Mouse (Mus musculus) kidney, postnatal 10 days (tissue): ENCODE measurements at regions not wholly inside any gene's neighbourhood (a gene's known extent, or its start where the extent isn't known, plus 50 kb on each side); places are given as distances from the start of the nearest gene placed in this dataset.

Experiments
- DNase-seq: peaks from one replicate; pipeline ENCODE4 v3.0.0; 2021; ENCODE audit warnings: mixed read lengths

DNA sequence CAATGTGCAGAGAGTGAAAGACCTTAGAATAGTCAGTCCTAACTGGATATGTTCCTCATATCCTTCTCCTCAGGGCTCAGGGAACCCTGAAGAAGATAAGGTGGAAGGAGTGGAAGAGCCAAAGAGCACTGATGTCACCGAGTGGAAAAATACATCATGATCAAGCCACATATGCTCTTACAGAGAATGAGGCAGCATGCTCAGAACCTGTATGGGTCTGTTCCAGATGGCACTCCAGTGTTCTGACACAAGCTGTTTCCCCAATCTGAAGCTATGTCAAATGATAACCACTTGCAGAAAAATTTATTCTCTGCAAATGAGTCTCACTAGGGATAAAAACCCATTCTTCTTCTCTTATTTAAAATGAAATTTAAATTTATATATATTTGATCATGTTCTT is 572.6 kb upstream of the Robo2 start:
- DNase-seq = no peak

DNA sequence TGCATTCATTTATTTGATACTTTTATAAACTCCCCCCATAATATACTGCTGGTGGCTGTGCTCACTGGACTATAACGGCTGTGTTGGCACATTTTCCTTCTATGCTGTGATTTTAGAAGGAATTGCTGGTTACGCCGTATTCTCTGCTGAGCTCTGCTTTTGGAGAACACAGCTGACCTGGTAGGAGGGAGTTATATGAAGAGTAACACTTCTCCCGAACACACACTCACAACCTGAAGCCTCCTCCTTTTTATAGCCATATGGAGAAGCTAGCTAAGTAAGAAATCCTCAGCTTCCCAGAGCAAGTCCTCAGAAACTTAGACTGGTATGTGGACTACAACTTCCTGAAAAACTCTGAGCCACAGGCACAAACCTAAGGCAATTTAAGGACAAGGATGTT is 554.5 kb upstream of the Robo2 start:
- no peak for DNase-seq

DNA sequence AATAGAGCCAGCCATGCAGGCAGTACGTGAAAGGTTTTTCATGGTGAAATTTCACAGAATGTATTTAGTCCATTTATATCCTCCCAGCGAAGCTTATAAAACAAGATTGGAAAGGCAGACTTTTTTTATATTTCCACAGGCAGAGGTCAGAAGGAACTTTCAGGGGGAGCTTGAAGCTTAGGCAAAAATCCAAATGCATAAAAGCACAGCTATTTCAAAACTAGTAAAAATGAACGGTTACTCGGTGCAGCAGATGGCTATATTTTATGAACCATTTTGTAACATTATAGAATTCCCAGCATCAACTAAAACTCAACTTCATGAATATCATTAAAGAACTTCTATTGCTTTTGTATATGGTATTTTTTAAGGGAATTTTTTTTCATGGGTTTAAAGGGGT is 518.1 kb upstream of the Robo2 start:
- DNase-seq = no peak

DNA sequence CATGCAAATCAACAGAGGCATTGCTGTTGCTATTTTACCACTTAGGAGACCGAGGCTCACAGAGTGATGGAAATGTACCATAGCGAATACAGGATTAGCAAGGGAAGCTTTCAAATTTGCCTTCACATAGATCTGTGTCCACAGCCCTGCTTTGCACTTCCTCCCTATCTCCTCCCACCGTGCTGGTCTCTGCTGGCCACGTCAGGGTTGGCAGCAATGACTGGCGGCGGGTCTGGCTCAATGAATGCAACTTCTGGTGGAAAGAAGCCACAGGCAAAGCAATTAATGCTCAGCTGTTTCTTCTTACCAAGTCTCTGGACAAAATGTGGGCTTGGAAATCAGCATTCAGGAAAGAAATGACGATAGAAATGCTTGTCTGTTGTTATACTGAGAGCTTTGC is 489.2 kb upstream of the Robo2 start:
- DNase-seq = peak; percentile 14

DNA sequence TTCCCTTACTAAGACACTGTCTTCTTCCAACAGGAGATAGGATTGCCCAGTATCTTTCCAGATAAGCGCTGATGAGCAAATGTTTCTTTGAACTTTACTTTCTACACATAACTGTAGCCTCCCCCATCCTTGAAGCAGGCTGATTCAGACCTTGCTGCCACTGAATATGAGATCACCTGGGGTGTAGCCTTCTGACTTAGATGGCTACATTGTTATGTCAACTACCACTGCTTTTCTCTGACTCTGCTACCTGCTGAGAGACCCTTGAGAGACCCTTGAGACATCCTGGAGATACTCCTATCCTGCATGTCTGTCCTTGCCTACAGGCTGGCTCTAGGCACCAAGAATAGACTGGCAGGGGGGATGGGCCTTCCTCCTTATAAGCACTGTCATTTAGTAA is 476.1 kb upstream of the Robo2 start:
- no peak for DNase-seq

DNA sequence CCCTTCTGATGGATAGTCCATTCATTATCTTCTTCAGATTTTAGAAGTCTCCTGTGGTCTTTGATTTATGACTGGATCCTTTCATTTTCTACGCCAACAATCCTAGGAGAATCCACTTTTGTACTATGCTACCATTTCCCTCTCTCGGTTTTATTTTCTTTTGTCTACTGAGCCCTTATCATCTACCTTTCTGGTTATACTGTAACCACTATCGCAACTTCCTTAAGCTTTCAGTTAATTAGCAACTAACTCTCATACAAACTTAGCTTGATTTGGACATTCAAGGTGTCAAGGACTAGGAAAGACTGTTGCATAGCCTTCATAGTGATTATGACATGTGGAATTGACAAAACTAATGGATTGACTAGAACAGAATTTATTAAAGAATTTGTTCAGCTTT is 467.0 kb upstream of the Robo2 start:
- no peak for DNase-seq

DNA sequence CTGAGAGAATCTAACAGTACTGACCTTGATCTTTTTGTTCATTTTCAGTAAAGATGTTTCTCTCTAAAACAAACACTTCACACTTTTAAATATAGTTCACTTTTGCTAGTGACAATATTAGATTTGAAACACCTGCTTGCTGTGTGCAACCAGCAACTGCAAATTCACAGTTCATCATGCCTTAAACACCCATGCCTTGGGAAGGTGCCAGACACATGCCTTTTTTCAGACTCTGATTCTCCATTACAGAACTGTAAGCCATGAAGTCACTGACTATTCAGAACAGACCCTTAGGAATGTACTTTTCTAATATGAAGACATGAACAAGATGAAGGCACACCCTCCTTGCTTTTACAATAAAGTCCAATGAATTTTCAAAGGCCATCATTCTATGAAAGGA is 462.1 kb upstream of the Robo2 start:
- no peak for DNase-seq

DNA sequence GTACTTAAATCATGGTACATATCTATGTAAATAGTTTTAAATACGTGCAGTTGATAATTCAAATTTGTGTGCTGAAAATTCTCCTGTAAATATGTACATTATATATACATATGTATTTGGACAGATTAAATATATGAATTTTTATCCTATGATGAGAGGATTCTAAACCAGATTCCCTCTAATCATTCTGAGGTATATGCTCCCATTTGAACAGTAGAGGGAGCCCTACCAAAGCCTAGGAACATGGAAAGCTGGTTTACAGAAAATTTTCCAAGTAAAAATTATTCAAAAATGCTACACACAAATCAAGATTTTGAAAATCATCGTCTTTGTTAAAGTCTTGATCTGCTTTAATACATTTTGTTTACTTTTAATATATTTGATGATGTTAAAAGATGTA is 446.1 kb upstream of the Robo2 start:
- no peak for DNase-seq

DNA sequence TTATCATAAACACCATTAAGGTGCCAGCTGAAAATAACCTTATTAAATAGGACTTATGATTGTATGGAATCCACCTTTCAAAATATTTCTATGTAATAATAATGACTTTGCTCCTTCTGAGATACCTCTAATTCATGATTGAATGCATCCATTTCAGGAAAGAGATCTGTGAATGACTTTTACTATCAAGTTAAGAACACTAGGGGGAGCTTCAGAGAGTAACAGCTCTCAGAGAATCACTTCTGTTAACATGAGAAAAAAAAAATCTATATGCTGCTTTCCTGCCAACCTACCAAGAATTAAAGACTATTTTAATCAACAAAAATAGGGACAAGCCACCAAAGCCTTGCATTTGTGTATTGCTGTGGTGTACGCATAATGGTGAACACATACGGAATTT is 428.4 kb upstream of the Robo2 start:
- DNase-seq = no peak

DNA sequence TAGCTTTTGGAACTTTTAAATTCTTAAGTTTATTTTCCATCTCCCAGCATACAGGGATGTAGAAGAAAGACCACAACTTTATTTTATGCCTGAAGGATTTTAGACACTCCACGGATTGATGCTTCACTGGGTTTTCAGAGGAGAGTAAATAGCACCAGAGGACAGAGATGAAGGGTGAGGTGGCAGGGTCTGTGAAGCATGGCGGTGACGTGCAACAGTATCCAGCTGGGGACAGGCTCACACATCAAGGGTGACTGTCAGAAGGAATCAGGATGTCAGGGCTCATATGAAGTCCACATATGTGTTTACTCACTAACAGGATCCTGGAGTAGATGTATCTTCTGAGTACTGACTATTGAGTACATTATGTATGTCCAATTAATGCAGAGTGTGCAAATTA is 402.8 kb upstream of the Robo2 start:
- no peak for DNase-seq

DNA sequence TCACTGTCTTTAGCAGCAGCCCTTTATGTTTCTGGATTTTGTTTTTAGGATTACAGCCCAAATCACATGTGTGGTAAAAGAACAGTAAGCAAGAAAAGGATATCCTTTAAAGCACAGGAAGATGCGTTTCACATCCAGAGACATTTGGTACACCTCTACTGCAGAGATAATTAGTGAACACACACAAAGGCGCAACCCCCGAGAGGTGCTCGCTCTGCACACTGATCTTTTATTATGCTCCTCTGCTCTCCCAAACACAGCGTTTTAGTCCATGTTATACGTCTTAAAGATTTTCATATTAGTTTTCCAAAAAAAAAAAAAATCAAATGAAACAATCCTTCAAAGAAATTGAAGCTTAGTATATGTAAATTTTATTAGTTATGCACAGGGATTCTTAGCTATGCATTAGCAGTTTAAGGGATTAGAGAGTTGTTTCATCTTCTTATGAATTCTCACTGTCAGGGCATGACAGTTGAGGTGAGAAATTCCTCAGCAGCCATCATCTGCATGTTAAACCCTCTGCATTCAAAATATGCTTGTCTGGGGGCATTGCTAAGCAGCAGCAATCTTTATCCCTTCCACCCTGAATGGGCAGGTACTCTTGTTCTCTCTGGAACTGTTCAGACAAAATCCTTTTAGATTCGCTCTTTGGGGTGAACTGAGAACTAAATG is 397.7 kb upstream of the Robo2 start:
- DNase-seq = no peak

DNA sequence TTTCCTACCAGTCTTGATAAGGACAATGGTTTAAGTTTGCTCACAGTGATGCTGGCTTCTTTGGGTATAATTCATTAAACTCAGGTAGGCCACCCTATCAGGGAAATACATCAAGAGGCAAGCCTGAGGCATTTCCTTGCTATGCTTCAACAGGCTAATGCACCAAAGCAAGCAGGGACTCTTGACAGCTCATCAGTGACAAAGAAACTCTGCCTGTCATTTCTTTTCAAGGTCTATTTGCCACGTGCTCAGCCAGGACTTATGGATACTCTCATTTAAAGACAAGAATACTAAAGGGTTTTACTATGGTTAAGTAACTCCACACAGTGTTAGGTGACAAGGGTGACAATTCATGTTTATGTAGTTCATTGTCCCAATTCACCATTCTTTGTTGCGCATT is 395.1 kb upstream of the Robo2 start:
- no peak for DNase-seq

DNA sequence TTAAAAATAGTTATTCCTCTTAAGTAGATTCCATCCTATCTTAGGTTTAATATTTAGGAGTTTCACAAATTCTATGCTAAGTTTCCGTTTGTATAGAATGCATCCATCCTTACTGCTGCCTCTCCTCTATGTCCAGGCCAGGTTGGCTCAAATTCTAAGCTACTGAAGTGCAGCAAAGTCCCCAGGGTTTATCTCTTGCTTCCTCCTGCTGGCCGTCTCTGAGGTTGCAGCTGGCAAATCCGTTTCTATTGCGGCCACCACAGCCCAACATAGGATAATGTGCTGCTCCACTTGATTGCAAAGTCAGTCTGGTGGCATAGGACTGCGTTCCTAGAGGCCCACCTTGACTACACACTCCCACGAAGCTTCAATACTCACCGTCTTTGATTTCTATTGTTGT is 389.7 kb upstream of the Robo2 start:
- peak; percentile 77 for DNase-seq

DNA sequence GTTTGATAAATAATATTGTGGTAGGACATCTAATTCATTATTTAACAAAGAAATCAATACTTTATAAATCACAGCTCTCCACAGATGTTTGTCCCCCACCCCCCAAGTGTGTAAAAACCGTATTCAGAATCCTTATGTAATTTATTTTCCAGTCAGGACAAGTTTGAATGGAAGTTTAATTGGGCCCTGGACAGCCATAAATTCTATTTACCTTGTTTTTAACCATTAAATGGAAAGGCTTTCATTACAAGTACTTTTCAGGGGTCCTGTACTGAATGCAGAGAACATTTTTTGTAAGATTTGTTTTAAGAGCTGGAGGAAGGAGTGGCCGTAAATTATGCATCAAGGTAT is 384.7 kb upstream of the Robo2 start:
- no peak for DNase-seq

DNA sequence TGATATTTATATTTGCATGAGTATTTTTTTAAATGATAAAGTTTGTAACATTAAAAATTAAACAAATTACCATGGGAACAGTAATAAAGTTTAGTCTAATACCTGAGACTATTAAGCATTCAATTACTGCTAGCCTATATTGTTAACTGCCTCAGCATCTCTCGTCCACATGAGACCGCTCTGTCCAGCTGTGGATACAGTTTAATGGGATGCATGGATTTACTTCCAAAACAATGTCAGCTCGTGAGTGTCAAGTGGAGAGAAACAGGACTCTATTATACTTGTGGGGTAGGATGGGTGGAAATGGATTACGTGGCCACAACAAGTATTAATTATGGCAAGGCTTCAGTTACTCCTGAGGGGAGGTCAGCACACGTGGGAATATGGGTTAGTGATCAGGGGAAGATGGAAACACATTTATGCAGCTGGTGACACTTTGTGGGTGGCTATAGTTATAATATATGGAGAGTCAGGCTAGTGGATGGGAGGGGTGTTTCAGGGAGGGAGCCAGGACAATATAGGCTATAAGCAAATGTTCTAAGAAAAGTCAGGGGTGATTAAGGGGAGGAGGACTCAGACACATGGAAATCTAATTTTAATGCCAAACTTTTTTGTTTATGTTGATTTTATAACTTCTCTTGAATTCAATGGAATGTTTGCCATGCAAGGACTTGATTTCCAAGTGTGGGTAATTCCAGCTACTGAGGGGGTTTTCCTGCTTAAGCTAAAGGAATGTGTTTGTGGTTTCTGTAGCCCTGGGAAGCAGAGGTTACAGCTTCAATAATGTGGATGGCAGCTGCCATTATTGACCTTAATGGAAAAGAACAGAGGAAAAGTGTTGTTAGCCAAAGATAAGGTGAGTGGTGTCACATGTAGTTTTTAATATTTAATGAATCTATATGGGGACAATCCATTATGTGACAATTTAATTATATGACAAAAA is 384.0 kb upstream of the Robo2 start:
- DNase-seq = no peak

DNA sequence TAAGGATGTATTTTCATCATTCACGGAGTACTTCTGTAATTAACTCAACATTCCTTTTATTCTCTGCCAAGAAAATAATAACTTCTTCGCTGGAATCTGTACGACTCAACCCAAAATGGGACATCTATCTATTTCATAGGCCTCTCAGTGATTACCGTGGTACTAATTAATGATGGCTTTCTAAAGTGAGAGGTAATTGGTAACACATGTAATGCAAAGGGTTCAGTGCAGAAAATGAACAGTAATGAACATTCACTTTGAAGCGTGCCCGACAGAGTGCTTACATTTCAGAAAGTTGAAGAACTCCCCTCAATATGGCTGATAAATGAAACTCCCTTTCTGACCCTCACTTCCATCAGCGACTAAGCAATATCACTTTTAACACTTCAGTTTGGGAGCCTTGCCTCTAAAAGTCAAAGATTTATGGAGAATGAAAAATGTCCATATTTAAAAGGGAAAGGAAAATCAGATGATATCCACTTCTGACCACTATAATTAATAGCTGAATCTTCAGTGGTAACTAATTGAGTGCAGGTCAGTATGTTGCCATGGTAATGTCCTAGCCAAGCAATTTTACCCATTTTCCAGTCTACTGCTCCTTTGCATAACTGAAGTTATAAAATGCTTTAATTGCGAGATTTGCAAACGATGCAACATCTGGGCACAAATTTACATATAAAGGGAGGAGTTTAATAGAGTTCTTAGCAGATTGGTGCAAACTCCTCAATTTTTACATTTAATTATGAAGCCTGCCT is 373.9 kb upstream of the Robo2 start:
- no peak for DNase-seq

DNA sequence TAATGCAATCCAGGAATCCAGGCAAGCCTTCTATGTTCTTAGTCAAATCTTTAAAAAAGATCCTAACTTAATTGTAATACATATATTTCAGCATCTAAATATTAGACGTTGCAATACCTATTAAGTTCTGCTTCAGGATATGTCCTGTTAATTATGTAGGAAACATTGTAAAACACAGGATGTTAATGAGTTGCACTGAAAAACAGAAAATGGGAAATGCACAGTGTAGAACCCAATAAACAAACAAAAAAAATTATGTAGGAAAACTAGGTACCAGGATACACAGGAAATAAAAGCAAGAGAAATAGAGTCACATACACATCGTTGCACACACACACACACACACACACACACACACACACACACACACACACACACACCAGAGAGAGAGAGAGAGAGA is 368.8 kb upstream of the Robo2 start:
- DNase-seq = no peak

DNA sequence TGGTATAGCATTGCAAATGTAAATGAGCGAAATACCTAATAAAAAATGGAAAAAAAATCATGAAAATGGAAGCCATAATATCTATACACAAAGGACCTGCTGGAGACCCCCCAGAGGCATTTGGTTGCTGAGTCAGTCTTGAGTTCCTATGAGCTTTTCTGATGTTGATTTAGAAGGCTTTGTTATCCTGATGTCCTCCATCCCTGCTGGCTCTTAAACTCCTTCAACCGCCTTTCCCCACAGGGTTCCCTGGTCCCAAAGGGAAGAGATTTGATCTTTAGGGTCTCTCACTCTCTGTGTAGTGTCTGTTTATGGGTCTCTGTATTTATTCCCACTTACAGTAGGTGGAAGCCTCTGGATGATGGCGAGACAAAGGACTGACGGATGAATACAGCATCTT is 356.6 kb upstream of the Robo2 start:
- no peak for DNase-seq

DNA sequence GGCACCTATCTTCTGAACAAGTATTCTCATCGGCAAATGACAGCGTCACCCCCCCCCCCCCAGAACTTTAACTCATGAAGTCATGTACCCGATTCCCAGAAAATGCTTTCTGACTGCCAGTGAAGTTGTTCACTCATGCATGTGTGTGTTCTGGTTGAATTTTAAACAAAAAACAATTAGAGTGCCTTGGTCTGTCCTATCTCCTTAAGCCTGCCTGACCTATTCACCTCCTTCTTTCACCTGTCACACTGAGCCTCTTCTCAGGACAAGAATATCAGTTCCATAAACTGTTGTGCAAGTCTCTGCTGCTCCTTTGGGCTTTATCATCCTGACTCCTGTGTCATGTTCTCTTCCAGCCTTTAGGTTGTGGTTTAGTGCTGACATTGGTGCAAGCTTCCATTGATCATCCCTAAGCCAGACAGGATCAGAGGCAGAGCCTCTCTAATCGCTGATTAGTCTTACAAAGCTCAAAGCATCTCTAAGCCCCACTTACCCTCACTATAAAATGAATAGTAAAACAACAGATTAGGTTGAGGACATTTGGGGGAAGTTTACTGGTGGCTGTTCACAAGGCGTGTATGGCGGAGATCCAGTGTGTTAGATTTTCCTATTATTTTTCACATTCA is 345.2 kb upstream of the Robo2 start:
- no peak for DNase-seq

DNA sequence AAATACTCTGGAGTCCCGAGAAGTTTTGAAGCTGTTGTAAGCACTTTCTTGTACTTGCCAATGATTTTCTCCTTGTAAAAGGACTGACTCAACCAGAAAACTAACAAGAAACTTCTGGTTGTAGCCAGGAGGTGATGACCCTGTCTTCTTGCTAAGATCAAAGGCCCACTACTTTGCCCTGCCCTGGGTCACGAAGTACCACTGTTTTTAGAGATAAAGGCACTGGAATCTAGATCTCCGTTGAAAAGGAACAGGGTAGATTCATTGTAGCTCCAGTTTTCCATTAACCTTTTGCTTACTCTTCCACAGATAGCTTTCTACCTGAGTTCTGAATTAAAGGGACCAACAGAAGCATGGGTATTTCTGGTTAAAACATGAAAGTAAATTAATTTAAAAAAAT is 339.3 kb upstream of the Robo2 start:
- DNase-seq = no peak

DNA sequence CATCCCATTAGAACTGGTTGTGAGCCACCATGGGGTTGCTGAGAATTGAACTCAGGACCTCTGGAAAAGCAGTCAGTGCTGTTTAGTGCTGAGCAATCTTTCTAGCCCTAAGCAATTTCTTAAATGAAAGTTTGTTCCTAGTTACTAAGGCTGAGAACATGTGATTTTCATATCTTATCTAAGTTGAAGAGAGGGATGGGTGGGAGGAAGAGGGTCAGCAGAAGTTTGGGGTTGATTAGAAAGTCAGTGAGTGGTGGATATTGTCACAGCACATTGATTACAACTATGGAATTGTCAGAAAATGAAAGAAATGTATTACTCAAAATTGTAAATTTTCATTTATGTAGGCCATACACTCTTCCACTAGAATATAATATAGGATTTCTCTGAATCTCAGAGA is 337.4 kb upstream of the Robo2 start:
- no peak for DNase-seq

DNA sequence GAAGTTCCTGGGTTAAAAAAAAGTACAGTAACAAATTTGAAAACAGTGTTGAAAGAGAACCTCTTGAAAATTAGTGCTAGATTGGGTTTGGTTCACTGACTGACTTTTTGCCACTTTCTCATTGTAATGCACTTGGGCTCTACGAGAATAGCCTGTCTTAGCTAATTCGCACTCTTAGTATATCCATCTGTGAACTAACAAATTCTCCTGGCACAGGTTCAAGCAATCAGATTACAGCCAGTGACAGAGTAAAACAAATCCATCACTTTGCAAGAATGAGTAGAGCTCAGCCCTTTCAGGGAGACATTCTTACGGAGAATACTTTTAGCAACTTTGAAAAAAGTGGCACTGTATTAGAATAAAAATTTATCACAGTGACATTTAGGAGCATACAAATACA is 331.9 kb upstream of the Robo2 start:
- no peak for DNase-seq
